Mouse (Mus musculus) neural tube, embryonic 13.5 days (tissue): ENCODE data around the gene Sox21. TPM values are rescaled to one million over a fixed set of nuclear protein-coding genes. Genes with fewer than 3 reads are reported as not detected.

Source experiments
- ATAC-seq: fragments of 200-750 bp; cut with Nextera tagmentation; 2 replicates; pipeline ENCODE4 v1.8.0; 2017; ENCODE audit warnings: low read depth, mild to moderate bottlenecking, moderate TSS enrichment, moderate library complexity
- H3K27ac ChIP-seq: fragments of 300-500 bp; sonication (generic); replicated peaks from 2 replicates; pipeline ENCODE4 v1.5.1; 2015; ENCODE audit warnings: moderate library complexity, mild to moderate bottlenecking, inconsistent platforms
- H3K27me3 ChIP-seq: fragments of 300-500 bp; sonication (generic); 2 replicates; pipeline ENCODE4 v1.6.1; 2015; ENCODE audit warnings: mild to moderate bottlenecking, inconsistent platforms
- H3K36me3 ChIP-seq: fragments of 300-500 bp; sonication (generic); 2 replicates; pipeline ENCODE4 v1.6.1; 2015; ENCODE audit warnings: mild to moderate bottlenecking, inconsistent platforms
- H3K4me1 ChIP-seq: fragments of 300-500 bp; sonication (generic); replicated peaks from 2 replicates; pipeline ENCODE4 v1.6.1; 2015; ENCODE audit warnings: inconsistent platforms
- H3K4me2 ChIP-seq: fragments of 300-500 bp; sonication (generic); 2 replicates; pipeline ENCODE4 v1.6.1; 2015; ENCODE audit warnings: inconsistent platforms, mild to moderate bottlenecking, moderate library complexity
- H3K4me3 ChIP-seq: fragments of 300-500 bp; sonication (generic); 2 replicates; pipeline ENCODE4 v1.5.1; 2015; ENCODE audit warnings: mild to moderate bottlenecking, inconsistent platforms
- H3K9ac ChIP-seq: fragments of 300-500 bp; sonication (generic); 2 replicates; pipeline ENCODE4 v1.6.1; 2015; ENCODE audit warnings: moderate library complexity, mild to moderate bottlenecking, inconsistent platforms
- H3K9me3 ChIP-seq: fragments of 300-500 bp; sonication (generic); 2 replicates; pipeline ENCODE4 v1.6.1; 2016; ENCODE audit warnings: inconsistent platforms
- WGBS: fragments of 180-500 bp; shearing (Covaris S2); methylation state at CpG from one replicate; pipeline ENCODE4 v1.1.7; 2015; 5-methylcytosine and 5-hydroxymethylcytosine counted together
- polyA plus RNA-seq: library from polyadenylated mRNA; unstranded; fragments of >200 nt; fragmentation: Nextera tagmentation; extraction: Ambion mirVana; gene quantifications from 2 replicates; pipeline ENCODE4 v1.2.1, GENCODE M21; 2015

The Sox21 gene
- polyA plus RNA-seq, 1 experiment from 2014 or later: 6.0 TPM

- Histone ChIP-seq H3K4me3 (no peak overlapping the region), H3K36me3 (no peaks in the 10 kb centered on the region), H3K9me3 (peaks cover 2% of the 10 kb centered on the region; the same call in 1 of the 2 replicates), H3K27me3 (peaks cover 28% of the 10 kb centered on the region), H3K4me2 (no peak overlapping the region), H3K9ac (no peak overlapping the region), H3K4me1 (peaks cover 5% of the 10 kb centered on the region; the same call in 1 of the 2 replicates), H3K27ac (no peak overlapping the region)
- ATAC-seq: no peak
- WGBS: 68% methylated on average over 15 of the region's 15 CpGs
Measured at GRCm38 (mm10) chr14:118212188-118212804, 24.5 kb downstream of the Sox21 start.

- Histone ChIP-seq H3K36me3 (no peaks in the 10 kb centered on the region), H3K27ac (no peak overlapping the region), H3K9me3 (peaks cover 6% of the 10 kb centered on the region; the same call in 1 of the 2 replicates), H3K4me1 (peaks cover 5% of the 10 kb centered on the region; the same call in 1 of the 2 replicates), H3K4me2 (no peak overlapping the region), H3K27me3 (peaks cover 12% of the 10 kb centered on the region), H3K4me3 (no peak overlapping the region), H3K9ac (no peak overlapping the region)
- ATAC-seq: 0 out of 2 replicates have a peak, but pooled peaks have one; percentile 47
- WGBS: 7% methylated on average over 5 of the region's 5 CpGs
Measured at GRCm38 (mm10) chr14:118209642-118210041, 27.2 kb downstream of the Sox21 start.

DNA sequence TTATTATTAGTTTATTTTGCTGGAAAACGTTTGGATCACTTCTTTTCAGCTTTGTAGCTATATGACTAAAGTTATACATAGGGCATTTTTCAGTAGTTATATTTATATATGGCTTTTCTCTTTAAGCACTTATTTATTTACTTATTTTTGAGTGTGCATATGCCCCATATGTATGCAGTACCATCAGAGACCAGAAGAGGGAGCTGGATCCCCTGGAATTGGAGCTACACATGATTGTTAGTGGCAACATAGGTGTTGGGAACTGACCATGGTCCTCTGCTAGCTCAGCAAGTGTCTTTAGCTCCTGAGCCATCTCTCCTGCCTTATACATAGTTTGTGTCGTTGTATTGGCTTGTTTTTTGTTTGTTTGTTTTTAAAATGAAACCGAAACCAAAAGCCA is 29.5 kb downstream of the Sox21 start:
- Histone ChIP-seq H3K36me3 (no peaks in the 10 kb centered on the region), H3K27me3 (peaks cover 5% of the 10 kb centered on the region; the same call in 1 of the 2 replicates), H3K9me3 (peaks cover 6% of the 10 kb centered on the region; the same call in 1 of the 2 replicates), H3K27ac (no peak overlapping the region), H3K4me2 (no peak overlapping the region), H3K9ac (no peak overlapping the region), H3K4me1 (peaks cover 3% of the 10 kb centered on the region; the same call in 1 of the 2 replicates), H3K4me3 (no peak overlapping the region)
- no peak for ATAC-seq
- 83% methylated on average over 3 of the region's 3 CpGs for WGBS

DNA sequence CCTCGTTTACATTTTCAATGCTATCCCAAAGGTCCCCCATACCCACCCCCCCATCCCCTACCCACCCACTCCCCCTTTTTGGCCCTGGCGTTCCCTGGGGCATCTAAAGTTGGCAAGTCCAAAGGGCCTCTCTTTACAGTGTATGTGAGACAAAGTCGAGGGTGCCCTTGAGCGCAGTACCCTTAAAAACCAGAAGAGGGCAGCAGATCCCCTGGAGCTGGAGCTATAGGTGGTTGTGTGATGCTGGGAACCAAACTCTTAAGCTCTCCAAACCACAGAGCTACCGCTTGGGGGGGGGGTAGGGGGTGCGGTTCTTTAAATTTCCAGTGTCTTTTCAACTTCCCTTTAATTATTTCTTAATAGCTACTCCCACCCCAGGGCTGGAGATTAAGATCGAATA is 33.8 kb downstream of the Sox21 start:
- Histone ChIP-seq H3K9me3 (peaks cover 6% of the 10 kb centered on the region; the same call in 1 of the 2 replicates), H3K9ac (no peak overlapping the region), H3K27ac (no peak overlapping the region), H3K36me3 (no peaks in the 10 kb centered on the region), H3K4me2 (no peak overlapping the region), H3K27me3 (no peaks in the 10 kb centered on the region), H3K4me3 (no peak overlapping the region), H3K4me1 (no peaks in the 10 kb centered on the region)
- WGBS: 75% methylated on average over 7 of the region's 7 CpGs
- no peak for ATAC-seq

DNA sequence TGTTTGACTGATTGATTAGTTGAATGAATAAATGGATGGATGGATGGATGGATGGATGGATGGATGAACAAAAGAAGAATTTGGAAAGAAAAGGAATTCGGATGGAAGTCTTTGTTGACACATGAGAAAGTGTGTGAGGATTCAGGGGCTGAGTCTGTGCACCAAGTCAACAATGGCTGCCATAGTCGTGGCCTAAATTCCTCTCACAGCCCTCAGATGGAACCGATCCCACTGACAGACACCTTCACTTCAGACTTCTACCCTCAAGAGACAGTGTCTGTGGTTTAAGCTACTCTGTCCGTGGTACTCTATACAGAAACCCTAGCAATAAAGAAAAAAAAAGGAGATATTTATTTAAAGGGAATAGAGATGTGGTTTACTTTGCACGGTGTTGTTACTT is 34.8 kb downstream of the Sox21 start:
- Histone ChIP-seq H3K4me3 (no peak overlapping the region), H3K4me1 (no peaks in the 10 kb centered on the region), H3K36me3 (no peaks in the 10 kb centered on the region), H3K27me3 (no peaks in the 10 kb centered on the region), H3K27ac (no peak overlapping the region), H3K9me3 (0 out of 2 replicates have a peak, but pooled peaks cover 1% of the 10 kb centered on the region), H3K9ac (no peak overlapping the region), H3K4me2 (no peak overlapping the region)
- 90% methylated on average over 5 of the region's 5 CpGs for WGBS
- ATAC-seq: no peak

DNA sequence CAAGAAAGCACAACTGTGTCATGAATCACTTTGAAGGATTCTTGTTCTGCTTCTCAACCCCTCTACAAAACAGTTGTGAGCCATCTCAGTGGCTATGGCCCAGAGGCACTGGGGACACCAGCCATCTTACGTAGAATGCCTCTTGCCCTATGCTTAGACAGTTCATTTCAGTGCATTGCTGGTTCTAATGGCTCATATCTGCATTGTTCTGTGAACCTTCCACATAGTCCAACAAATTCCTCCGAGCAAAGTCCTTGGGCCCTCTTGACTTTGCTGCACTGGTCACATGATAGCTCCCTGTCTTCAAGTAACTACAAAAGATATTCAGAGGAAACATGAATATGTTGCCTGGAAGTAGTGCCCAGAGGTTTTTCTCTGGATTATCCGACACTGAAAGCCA is 36.1 kb downstream of the Sox21 start:
- H3K27me3 ChIP-seq: no peaks in the 10 kb centered on the region
- no peak overlapping the region for H3K27ac ChIP-seq
- no peak overlapping the region for H3K4me2 ChIP-seq
- WGBS: 94% methylated on average over 3 of the region's 3 CpGs
- no peak overlapping the region for H3K9ac ChIP-seq
- no peaks in the 10 kb centered on the region for H3K4me1 ChIP-seq
- H3K9me3 ChIP-seq: no peaks in the 10 kb centered on the region
- no peak overlapping the region for H3K4me3 ChIP-seq
- H3K36me3 ChIP-seq: no peaks in the 10 kb centered on the region
- ATAC-seq: no peak

DNA sequence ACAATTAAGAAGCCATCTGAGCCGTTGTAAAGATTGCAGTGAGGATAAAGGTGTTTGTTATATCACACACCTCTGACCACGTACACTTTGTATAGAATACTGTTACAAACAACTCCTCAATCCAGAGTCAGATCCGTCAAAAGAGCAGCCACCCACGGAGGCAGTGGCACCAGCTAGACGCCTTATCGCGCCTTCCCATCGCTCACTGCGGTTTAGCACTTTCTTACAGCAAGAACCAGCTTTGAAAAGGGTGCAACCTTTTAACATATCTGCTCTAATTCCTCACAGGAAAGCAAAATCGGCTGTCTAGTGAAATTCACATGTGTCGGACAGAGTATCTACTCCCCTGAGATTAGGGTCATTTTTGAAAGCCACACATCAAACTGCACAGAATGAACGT is 39.8 kb downstream of the Sox21 start:
- H3K36me3 ChIP-seq: no peaks in the 10 kb centered on the region
- no peak overlapping the region for H3K9ac ChIP-seq
- 0 out of 2 replicates have a peak, but pooled peaks cover 4% of the 10 kb centered on the region for H3K4me1 ChIP-seq
- no peak for ATAC-seq
- no peaks in the 10 kb centered on the region; the same call in 1 of the 2 replicates for H3K27me3 ChIP-seq
- no peak overlapping the region for H3K4me2 ChIP-seq
- WGBS: 67% methylated on average over 12 of the region's 12 CpGs
- H3K27ac ChIP-seq: no peak overlapping the region
- H3K9me3 ChIP-seq: no peaks in the 10 kb centered on the region
- H3K4me3 ChIP-seq: no peak overlapping the region

- no peaks in the 10 kb centered on the region for H3K9me3 ChIP-seq
- no peak for ATAC-seq
- H3K4me3 ChIP-seq: no peak overlapping the region
- no peaks in the 10 kb centered on the region for H3K36me3 ChIP-seq
- 0 out of 2 replicates have a peak, but pooled peaks cover 4% of the 10 kb centered on the region for H3K4me1 ChIP-seq
- H3K27ac ChIP-seq: no peak overlapping the region
- no peak overlapping the region for H3K4me2 ChIP-seq
- H3K9ac ChIP-seq: no peak overlapping the region
- WGBS: 54% methylated on average over 13 of the region's 13 CpGs
- H3K27me3 ChIP-seq: no peaks in the 10 kb centered on the region; the same call in 1 of the 2 replicates
Measured at GRCm38 (mm10) chr14:118194219-118194914, 42.5 kb downstream of the Sox21 start.

- H3K27ac ChIP-seq: no peak overlapping the region
- no peaks in the 10 kb centered on the region for H3K36me3 ChIP-seq
- no peaks in the 10 kb centered on the region for H3K9me3 ChIP-seq
- H3K4me3 ChIP-seq: no peak overlapping the region
- 59% methylated on average over 10 of the region's 10 CpGs for WGBS
- H3K9ac ChIP-seq: no peak overlapping the region
- no peak for ATAC-seq
- 0 out of 2 replicates have a peak, but pooled peaks cover 4% of the 10 kb centered on the region for H3K4me1 ChIP-seq
- no peak overlapping the region for H3K4me2 ChIP-seq
- no peaks in the 10 kb centered on the region; the same call in 1 of the 2 replicates for H3K27me3 ChIP-seq
Measured at GRCm38 (mm10) chr14:118193663-118194062, 43.2 kb downstream of the Sox21 start.

- Histone ChIP-seq H3K4me1 (0 out of 2 replicates have a peak, but pooled peaks cover 4% of the 10 kb centered on the region), H3K27me3 (no peaks in the 10 kb centered on the region; the same call in 1 of the 2 replicates), H3K27ac (no peak overlapping the region), H3K4me3 (no peak overlapping the region), H3K36me3 (no peaks in the 10 kb centered on the region), H3K4me2 (no peak overlapping the region), H3K9me3 (no peaks in the 10 kb centered on the region), H3K9ac (no peak overlapping the region)
- WGBS: 44% methylated on average over 10 of the region's 10 CpGs
- ATAC-seq: no peak
Measured at GRCm38 (mm10) chr14:118193001-118193628, 43.7 kb downstream of the Sox21 start.

DNA sequence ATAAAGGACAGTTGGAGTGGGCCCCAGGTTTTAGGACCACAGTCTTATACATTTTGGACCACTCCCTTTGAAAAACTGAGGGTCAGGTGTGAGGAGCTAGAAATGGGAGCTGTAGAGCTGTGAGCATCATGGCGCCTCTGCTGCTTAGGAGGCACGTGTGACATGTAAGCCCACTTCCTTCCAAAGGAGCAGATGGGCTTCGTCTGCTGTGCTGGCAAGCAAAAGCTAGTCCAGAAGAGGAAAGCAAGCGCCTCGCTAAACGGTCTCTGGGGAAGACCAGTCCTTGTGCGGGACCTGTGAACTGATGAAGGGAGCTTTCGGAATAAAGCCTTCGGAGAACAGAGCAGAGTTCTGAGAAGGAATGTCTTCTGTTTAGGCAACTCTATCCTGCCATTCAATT is 45.4 kb downstream of the Sox21 start:
- no peak overlapping the region for H3K4me2 ChIP-seq
- H3K9me3 ChIP-seq: no peaks in the 10 kb centered on the region
- WGBS: 83% methylated on average over 9 of the region's 9 CpGs
- no peak overlapping the region for H3K27ac ChIP-seq
- no peak overlapping the region for H3K9ac ChIP-seq
- H3K27me3 ChIP-seq: no peaks in the 10 kb centered on the region; the same call in 1 of the 2 replicates
- H3K4me3 ChIP-seq: no peak overlapping the region
- no peaks in the 10 kb centered on the region for H3K36me3 ChIP-seq
- 0 out of 2 replicates have a peak, but pooled peaks cover 4% of the 10 kb centered on the region for H3K4me1 ChIP-seq
- ATAC-seq: no peak
